Mouse (Mus musculus): ENCODE data around the gene Hes1. TPM values are rescaled to one million over a fixed set of nuclear protein-coding genes. Genes with fewer than 3 reads are reported as not detected.

Hes1 gene
- polyA plus RNA-seq, 1 experiment from 2014 or later: 68.1 TPM

DNA sequence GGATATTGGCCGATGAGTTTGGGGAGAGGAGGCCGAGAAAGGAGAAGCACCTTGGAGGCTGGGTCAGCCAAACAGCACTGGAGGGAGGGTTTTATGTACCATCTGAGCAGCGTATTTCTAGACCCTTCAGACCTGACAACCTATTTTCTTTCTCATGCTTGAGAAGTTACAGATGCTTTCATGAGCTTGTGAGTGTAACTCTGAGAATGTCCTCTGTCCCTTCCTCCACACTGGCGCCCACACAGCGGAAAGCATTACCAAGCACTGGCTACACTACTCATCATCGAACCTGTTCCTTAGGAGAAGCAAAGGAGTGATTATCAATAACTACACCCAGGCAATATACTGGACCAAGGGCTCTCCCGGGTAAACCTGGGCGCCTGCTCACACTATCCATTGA is 18.8 kb downstream of the Hes1 start:
- Histone ChIP-seq H3K4me3 (ENCODE audit: low read depth, low read length) (no peak overlapping the region), H3K27me3 (ENCODE audit: control insufficient read depth, insufficient read depth, low read length) (no peaks in the 10 kb centered on the region), H3K4me1 (ENCODE audit: control insufficient read depth, insufficient read depth, low read length) (peaks cover 3% of the 10 kb centered on the region), H3K36me3 (replicated peaks; ENCODE audit: control insufficient read depth, insufficient read depth, low read depth, low read length) (no peaks in the 10 kb centered on the region), H3K9ac (replicated peaks; ENCODE audit: low read length) (no peak overlapping the region), H3K27ac (replicated peaks; ENCODE audit: low read depth, low read length) (no peak overlapping the region), H3K4me2 (ENCODE audit: low read depth, low read length) (no peak overlapping the region), H3K9me3 (replicated peaks; ENCODE audit: control insufficient read depth, low read length) (no peaks in the 10 kb centered on the region)
- ATAC-seq (replicated peaks; ENCODE audit: insufficient number of reproducible peaks, low FRiP score, low TSS enrichment, low read depth): no peak
- DNase-seq (ENCODE audit: low spot score): no peak
- WGBS: 90% methylated on average over 8 of the region's 8 CpGs

DNA sequence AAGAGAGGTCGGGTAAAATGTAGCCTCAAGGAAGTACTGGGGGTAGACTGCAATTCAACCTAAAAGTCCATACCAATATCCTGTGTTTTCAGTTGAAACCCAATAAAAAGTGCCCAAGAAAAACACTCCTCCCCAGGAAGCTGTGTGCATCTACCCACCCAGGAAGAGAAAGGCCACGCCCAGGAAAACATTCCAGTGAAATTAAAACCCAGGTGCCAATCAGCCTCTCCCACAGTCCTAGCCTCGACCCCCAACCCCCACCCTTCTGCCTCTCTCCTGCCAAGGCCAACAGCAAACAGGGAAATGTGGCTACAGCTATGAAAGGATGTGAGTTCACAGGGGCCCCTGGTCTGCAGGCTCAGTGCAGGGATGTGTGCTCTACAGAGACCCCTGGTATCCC is 19.4 kb downstream of the Hes1 start:
- no peak overlapping the region for H3K4me2 ChIP-seq (ENCODE audit: low read depth, low read length)
- 52% methylated on average over 3 of the region's 3 CpGs for WGBS
- peaks cover 3% of the 10 kb centered on the region for H3K4me1 ChIP-seq (ENCODE audit: control insufficient read depth, insufficient read depth, low read length)
- no peak for ATAC-seq (replicated peaks; ENCODE audit: insufficient number of reproducible peaks, low FRiP score, low TSS enrichment, low read depth)
- no peaks in the 10 kb centered on the region for H3K27me3 ChIP-seq (ENCODE audit: control insufficient read depth, insufficient read depth, low read length)
- H3K27ac ChIP-seq (replicated peaks; ENCODE audit: low read depth, low read length): no peak overlapping the region
- no peak overlapping the region for H3K9ac ChIP-seq (replicated peaks; ENCODE audit: low read length)
- no peaks in the 10 kb centered on the region for H3K36me3 ChIP-seq (replicated peaks; ENCODE audit: control insufficient read depth, insufficient read depth, low read depth, low read length)
- DNase-seq (ENCODE audit: low spot score): no peak
- no peaks in the 10 kb centered on the region for H3K9me3 ChIP-seq (replicated peaks; ENCODE audit: control insufficient read depth, low read length)
- no peak overlapping the region for H3K4me3 ChIP-seq (ENCODE audit: low read depth, low read length)

DNA sequence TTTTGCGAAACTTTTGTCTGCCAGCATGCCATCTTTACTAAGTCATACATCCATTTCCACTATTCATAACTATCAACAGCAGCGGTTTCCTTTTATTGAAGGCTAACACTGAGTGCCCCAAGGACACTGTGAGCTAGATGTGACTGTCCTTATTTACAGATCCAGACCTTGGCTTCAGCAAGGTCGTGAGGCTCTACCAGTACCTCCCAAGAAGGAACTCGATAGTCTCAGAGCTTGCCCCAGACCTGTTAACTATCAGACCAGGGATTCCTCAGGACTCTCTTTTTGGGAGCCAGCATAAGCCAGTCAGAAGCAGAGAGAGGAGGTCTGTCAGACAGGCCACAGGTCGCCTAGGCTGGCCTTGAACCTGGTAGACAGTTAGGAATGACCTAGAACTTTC is 24.5 kb downstream of the Hes1 start:
- H3K4me2 ChIP-seq (ENCODE audit: low read depth, low read length): no peak overlapping the region
- ATAC-seq (replicated peaks; ENCODE audit: insufficient number of reproducible peaks, low FRiP score, low TSS enrichment, low read depth) (no peak), DNase-seq (ENCODE audit: low spot score) (no peak)
- no peak overlapping the region for H3K4me3 ChIP-seq (ENCODE audit: low read depth, low read length)
- no peaks in the 10 kb centered on the region for H3K36me3 ChIP-seq (replicated peaks; ENCODE audit: control insufficient read depth, insufficient read depth, low read depth, low read length)
- H3K27ac ChIP-seq (replicated peaks; ENCODE audit: low read depth, low read length): no peak overlapping the region
- no peak overlapping the region for H3K9ac ChIP-seq (replicated peaks; ENCODE audit: low read length)
- peaks cover 1% of the 10 kb centered on the region for H3K4me1 ChIP-seq (ENCODE audit: control insufficient read depth, insufficient read depth, low read length)
- 82% methylated on average over 5 of the region's 5 CpGs for WGBS
- H3K27me3 ChIP-seq (ENCODE audit: control insufficient read depth, insufficient read depth, low read length): no peaks in the 10 kb centered on the region
- no peaks in the 10 kb centered on the region for H3K9me3 ChIP-seq (replicated peaks; ENCODE audit: control insufficient read depth, low read length)

DNA sequence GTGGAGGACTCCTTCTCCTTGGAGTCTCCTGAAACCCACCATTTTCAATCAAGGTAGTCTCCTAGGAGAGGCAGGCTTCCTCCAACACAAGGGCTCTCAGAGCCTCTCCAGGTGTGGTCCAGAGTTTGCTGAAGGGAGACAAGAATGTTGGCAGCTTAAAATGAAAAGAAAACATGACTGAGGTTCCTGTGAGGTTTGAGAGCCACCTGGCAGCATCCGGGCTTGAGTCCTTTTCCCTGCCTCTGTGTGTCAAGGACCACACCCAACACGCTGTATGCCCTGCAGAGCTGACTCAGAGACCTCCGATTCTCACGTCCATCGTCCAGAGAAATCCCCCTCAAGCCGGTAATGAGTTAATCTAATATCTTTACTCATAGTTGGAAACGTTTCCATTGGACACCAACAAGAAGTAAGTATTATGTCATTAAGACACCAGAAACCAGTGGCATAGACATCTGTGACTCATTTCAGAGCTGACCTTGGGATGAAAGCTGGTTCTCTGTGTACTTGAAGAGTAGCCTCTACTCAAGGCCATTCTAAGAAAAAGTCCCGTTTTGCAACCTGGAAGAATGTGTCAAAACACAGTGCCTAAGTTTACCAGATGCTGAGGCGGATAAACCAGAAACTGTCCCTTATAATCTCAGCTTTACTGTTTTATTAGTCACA is 26.1 kb downstream of the Hes1 start:
- Histone ChIP-seq H3K4me1 (ENCODE audit: control insufficient read depth, insufficient read depth, low read length) (no peaks in the 10 kb centered on the region), H3K9ac (replicated peaks; ENCODE audit: low read length) (no peak overlapping the region), H3K27me3 (ENCODE audit: control insufficient read depth, insufficient read depth, low read length) (no peaks in the 10 kb centered on the region), H3K4me2 (ENCODE audit: low read depth, low read length) (no peak overlapping the region), H3K27ac (replicated peaks; ENCODE audit: low read depth, low read length) (no peak overlapping the region), H3K4me3 (ENCODE audit: low read depth, low read length) (no peak overlapping the region), H3K36me3 (replicated peaks; ENCODE audit: control insufficient read depth, insufficient read depth, low read depth, low read length) (no peaks in the 10 kb centered on the region), H3K9me3 (replicated peaks; ENCODE audit: control insufficient read depth, low read length) (no peaks in the 10 kb centered on the region)
- ATAC-seq (replicated peaks; ENCODE audit: insufficient number of reproducible peaks, low FRiP score, low TSS enrichment, low read depth): no peak
- 54% methylated on average over 9 of the region's 9 CpGs for WGBS
- DNase-seq (ENCODE audit: low spot score): peak; percentile 41

DNA sequence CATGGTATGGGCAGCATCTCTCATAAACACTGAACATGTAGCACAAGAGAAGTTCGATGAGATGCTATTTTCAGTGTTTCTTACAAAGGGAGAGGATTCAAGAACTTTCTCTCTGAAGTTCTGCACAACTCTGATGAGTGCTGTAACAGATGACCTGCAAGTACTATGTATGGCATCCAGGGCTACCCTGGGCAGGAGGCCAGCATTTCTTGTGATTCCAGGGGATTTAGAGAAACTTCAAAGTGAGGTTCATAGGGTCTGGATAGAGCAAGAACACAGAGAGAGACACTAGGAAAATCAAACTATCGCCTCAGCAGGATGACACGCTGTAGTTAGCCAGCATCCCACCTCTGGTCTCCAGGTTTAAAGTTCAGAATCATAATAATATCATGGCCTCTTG is 31.9 kb downstream of the Hes1 start:
- no peak for DNase-seq (ENCODE audit: low spot score)
- no peak for ATAC-seq (replicated peaks; ENCODE audit: insufficient number of reproducible peaks, low FRiP score, low TSS enrichment, low read depth)
- no peaks in the 10 kb centered on the region for H3K36me3 ChIP-seq (replicated peaks; ENCODE audit: control insufficient read depth, insufficient read depth, low read depth, low read length)
- H3K27me3 ChIP-seq (ENCODE audit: control insufficient read depth, insufficient read depth, low read length): no peaks in the 10 kb centered on the region
- H3K27ac ChIP-seq (replicated peaks; ENCODE audit: low read depth, low read length): no peak overlapping the region
- no peak overlapping the region for H3K4me2 ChIP-seq (ENCODE audit: low read depth, low read length)
- H3K4me3 ChIP-seq (ENCODE audit: low read depth, low read length): no peak overlapping the region
- no peaks in the 10 kb centered on the region for H3K9me3 ChIP-seq (replicated peaks; ENCODE audit: control insufficient read depth, low read length)
- 68% methylated on average over 3 of the region's 3 CpGs for WGBS
- no peak overlapping the region for H3K9ac ChIP-seq (replicated peaks; ENCODE audit: low read length)
- H3K4me1 ChIP-seq (ENCODE audit: control insufficient read depth, insufficient read depth, low read length): no peaks in the 10 kb centered on the region

DNA sequence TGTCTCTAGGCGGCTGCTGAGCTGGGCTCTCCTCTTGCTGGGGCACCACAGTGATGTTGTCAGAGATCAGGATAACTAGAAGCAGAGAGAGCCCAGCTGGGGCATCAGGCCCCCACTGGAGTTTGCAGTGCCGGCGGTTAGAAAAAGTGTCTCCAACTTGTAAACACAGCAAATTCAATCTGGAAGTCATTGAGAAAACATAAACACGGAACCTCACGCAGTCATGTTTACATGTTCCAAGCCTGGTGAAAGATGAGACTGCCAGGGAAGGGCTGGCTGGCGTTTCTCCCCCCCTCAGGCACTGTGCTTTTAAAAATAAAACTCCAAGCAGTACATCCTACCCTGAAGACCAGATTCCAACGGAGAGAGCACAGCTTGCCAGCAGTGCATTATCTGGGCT is 32.3 kb downstream of the Hes1 start:
- H3K4me3 ChIP-seq (ENCODE audit: low read depth, low read length): no peak overlapping the region
- ATAC-seq (replicated peaks; ENCODE audit: insufficient number of reproducible peaks, low FRiP score, low TSS enrichment, low read depth) (no peak; the same call in 1 of the 2 replicates), DNase-seq (ENCODE audit: low spot score) (peak; percentile 82)
- 15% methylated on average over 7 of the region's 7 CpGs for WGBS
- H3K27ac ChIP-seq (replicated peaks; ENCODE audit: low read depth, low read length): 0 out of 2 replicates have a peak overlapping the region, but pooled peaks have one; percentile 41
- H3K4me1 ChIP-seq (ENCODE audit: control insufficient read depth, insufficient read depth, low read length): no peaks in the 10 kb centered on the region
- no peak overlapping the region for H3K4me2 ChIP-seq (ENCODE audit: low read depth, low read length)
- H3K9me3 ChIP-seq (replicated peaks; ENCODE audit: control insufficient read depth, low read length): no peaks in the 10 kb centered on the region
- H3K9ac ChIP-seq (replicated peaks; ENCODE audit: low read length): no peak overlapping the region
- H3K36me3 ChIP-seq (replicated peaks; ENCODE audit: control insufficient read depth, insufficient read depth, low read depth, low read length): no peaks in the 10 kb centered on the region
- H3K27me3 ChIP-seq (ENCODE audit: control insufficient read depth, insufficient read depth, low read length): no peaks in the 10 kb centered on the region

DNA sequence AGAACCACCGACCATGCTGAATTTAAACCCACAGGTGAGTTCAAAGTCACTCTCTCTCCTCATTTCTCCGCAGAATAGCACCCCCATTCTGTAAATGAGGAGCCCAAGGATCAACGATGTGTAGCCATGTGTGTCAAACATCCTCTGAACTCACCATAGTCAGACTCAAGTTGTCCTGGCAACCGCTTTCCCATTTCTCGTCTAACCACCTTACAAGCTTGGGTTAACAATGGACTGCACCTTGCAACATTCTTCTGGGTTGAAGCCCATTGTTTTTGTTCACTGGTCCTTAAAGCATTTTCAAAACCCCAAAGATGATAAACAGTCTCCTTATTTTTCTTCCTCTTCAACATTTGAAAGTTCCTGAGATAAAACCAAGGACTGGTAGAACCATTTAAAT is 34.9 kb downstream of the Hes1 start:
- Histone ChIP-seq H3K4me2 (ENCODE audit: low read depth, low read length) (no peak overlapping the region), H3K4me3 (ENCODE audit: low read depth, low read length) (no peak overlapping the region), H3K4me1 (ENCODE audit: control insufficient read depth, insufficient read depth, low read length) (no peaks in the 10 kb centered on the region), H3K9me3 (replicated peaks; ENCODE audit: control insufficient read depth, low read length) (no peaks in the 10 kb centered on the region), H3K9ac (replicated peaks; ENCODE audit: low read length) (no peak overlapping the region), H3K36me3 (replicated peaks; ENCODE audit: control insufficient read depth, insufficient read depth, low read depth, low read length) (no peaks in the 10 kb centered on the region), H3K27ac (replicated peaks; ENCODE audit: low read depth, low read length) (no peak overlapping the region), H3K27me3 (ENCODE audit: control insufficient read depth, insufficient read depth, low read length) (no peaks in the 10 kb centered on the region)
- WGBS: 75% methylated on average over 5 of the region's 5 CpGs
- ATAC-seq (replicated peaks; ENCODE audit: insufficient number of reproducible peaks, low FRiP score, low TSS enrichment, low read depth) (no peak), DNase-seq (ENCODE audit: low spot score) (no peak)

DNA sequence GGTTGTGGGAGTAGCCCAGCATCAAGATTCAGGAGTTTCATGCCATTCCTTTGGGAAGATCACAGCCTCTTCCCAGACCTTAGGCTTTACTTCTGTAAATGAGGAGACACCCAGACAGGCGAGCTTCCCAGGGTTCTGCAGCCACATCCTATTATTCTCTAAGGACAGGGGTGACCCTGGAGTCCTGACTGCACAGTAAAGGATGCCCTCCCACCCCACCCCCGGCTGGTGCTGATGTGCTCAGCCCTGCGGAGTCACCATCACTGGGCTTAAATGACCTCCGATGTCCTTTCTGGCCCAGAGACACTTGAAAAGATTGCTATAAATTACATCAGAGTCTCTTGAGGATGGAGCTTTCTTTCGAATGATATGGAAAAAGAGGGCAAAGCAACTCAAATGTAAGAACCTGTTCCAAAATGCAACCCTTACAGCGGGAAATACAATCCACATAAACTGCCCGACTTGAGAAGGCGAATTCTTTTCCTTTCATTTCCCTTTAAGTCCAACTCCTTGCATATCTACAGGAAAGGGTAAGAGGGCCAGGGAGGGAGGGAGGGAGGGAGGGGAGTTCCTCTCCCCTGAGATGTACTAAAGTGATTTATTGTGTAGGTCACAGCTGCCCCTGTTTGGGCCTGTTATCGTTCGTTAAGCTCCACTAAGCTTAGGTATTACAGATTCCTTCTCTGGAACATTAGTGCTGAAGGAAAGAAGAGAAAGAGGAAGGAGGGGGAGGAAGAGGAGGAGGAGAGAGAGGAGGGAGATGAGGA is 38.1 kb downstream of the Hes1 start:
- Histone ChIP-seq H3K36me3 (replicated peaks; ENCODE audit: control insufficient read depth, insufficient read depth, low read depth, low read length) (no peaks in the 10 kb centered on the region), H3K9ac (replicated peaks; ENCODE audit: low read length) (no peak overlapping the region), H3K27ac (replicated peaks; ENCODE audit: low read depth, low read length) (peak overlapping the region; percentile 22; the same call in 1 of the 2 replicates), H3K9me3 (replicated peaks; ENCODE audit: control insufficient read depth, low read length) (no peaks in the 10 kb centered on the region), H3K4me3 (ENCODE audit: low read depth, low read length) (no peak overlapping the region), H3K27me3 (ENCODE audit: control insufficient read depth, insufficient read depth, low read length) (no peaks in the 10 kb centered on the region), H3K4me1 (ENCODE audit: control insufficient read depth, insufficient read depth, low read length) (no peaks in the 10 kb centered on the region), H3K4me2 (ENCODE audit: low read depth, low read length) (no peak overlapping the region)
- WGBS: 20% methylated on average over 10 of the region's 10 CpGs
- DNase-seq (ENCODE audit: low spot score): peak; percentile 60
- no peak for ATAC-seq (replicated peaks; ENCODE audit: insufficient number of reproducible peaks, low FRiP score, low TSS enrichment, low read depth)

Measured in embryonic facial prominence, embryonic 11.5 days (tissue).